Mouse (Mus musculus): Measurements from ENCODE around the gene Morn4.
"Not testable (repeated sequence)": the region's sequence is repeated elsewhere in the genome, so short reads cannot be mapped to it uniquely, and the experiment has no call there.

The Morn4 gene

GRCm38 (mm10) chr19:42089103-42089747, 3.1 kb upstream of the Morn4 start:
- CTCF ChIA-PET: interaction anchor here (0.7 kb wide), 1 partner anchor 53 kb away, joined by 5 read pairs; the partner anchor contains the start of gene Ankrd2

DNA sequence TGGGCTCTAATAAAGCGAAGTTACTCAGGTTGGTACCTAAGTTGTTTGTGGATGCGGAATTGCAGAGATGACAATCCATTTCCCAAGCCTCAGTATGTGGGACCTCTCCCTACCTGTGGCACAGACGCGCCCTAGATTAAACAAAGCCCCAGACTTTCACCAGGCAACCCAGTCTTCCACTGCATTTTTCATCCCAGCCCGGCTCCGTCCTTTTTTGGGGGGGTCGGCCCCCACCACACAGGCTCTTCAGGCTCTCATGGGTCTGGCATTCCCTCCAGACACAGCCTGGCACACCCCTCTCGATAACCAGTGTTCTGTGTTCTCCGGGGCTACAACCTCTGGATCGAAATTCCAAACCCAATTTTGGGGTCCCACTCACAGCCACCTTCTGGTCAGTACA, 467 bp downstream of the Morn4 start:
- CTCF ChIA-PET: no interaction called here

GRCm38 (mm10) chr19:42081613-42082012, 4.5 kb downstream of the Morn4 start:
- CTCF ChIA-PET: not testable (repeated sequence)

DNA sequence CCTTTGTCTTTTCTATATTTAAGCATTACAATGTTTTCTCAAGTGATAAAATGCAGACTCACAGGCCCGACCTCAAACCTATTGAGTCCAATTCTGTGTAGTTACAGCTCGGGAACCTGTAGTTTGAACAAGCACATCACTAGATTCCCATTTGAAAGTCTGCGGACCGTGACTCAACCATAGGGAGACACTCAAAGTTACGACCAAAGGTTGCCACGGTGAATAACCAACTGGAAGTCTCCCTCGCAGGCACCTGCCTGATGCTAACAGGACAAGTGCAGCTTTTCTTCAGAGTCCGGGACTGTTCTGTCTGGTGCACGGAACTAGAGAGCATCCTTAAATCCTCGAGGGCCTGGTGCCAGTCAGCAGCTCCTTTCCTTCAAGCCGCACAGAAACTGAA, 5.7 kb downstream of the Morn4 start:
- CTCF ChIA-PET: interaction anchor here (0.6 kb wide), 1 partner anchor 986 kb away, joined by 3 read pairs; no protein-coding TSS in a partner anchor

DNA sequence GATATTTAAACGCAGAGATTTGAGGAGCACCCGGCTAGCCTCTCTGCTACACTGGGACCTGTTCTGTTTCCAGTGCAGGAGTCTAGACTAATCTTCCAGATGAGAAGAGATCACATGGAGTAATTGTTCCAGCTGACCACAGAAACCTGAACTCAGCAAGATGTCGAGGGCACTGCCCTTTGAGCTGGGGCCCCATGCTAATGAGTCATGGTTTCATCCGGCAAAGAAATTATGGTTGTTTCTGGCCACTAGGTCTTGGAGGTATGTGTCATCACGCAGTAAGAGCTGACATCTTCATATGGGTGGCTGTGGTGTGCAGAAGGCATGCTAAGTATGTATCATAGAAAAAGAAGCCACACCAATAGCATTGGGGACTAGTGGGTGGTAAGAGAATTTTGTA, 6.2 kb downstream of the Morn4 start:
- CTCF ChIA-PET: interaction anchor here (0.6 kb wide), 1 partner anchor 985 kb away, joined by 3 read pairs; no protein-coding TSS in a partner anchor

- CTCF ChIA-PET: no interaction called here
These were observed 7.2 kb downstream of the Morn4 start for GRCm38 (mm10) chr19:42079006-42079405.

GRCm38 (mm10) chr19:42078566-42078965, 7.6 kb downstream of the Morn4 start:
- CTCF ChIA-PET: no interaction called here

GRCm38 (mm10) chr19:42075992-42076391, 10.2 kb downstream of the Morn4 start:
- CTCF ChIA-PET: no interaction called here

GRCm38 (mm10) chr19:42075051-42075450, 11.1 kb downstream of the Morn4 start:
- CTCF ChIA-PET: no interaction called here

DNA sequence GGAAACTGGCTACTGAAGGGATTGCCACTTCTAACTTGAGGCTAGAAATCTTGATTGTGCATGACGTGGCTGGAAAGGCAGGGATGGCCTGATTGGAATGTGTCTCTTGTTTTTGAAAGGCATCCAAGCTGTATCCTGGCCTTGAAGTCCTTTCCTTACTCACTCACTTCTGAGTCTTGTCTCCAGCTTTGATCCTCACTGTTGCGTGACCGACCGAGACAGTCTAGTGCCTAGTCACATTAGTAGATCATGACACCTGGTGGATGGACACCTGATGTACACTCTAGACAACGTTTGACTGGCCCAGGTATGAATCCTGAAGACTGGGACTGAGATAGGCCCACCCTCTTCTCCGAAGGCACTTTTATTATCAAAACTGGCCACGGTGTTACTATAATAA, 13.4 kb downstream of the Morn4 start:
- CTCF ChIA-PET: no interaction called here

DNA sequence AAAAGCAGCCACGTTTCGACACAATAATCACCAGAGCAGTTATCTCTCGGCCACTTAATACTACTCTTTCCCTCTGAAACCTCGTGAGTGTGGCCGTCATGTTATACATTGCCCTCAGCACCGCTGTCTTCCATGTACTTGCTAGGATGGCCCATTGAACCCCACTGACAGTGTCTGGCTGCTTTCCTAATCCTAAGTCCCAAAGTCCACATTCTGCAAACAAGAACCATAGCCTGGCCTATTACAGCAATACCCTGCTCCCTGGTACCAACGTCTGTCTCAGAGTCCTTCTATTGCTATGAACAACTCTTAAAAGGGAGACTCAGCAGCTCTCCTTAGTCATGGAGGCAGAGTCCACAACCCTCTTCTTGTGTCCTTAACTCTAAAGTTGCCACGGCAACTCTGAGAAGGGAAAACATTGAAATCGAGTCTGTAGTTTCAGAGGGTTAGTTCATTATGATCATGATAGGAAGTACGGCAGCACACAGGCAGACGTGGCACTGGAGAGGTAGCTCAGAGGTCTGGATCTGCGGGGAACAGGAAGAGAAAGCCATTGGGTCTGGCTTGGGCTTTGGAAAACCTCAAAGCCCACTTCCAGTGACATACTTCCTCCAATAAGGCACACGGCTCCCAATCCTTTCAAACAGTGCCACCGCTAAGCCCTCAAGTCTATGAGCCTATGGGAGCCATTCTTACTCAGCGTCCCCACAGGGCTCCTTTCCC, 14.1 kb downstream of the Morn4 start:
- CTCF ChIA-PET: interaction anchor here (1.5 kb wide), 1 partner anchor 95 kb away, joined by 3 read pairs; no protein-coding TSS in a partner anchor

GRCm38 (mm10) chr19:42071221-42071620, 14.9 kb downstream of the Morn4 start:
- CTCF ChIA-PET: interaction anchor here (0.7 to 1.5 kb wide), 2 partner anchors 20 to 95 kb away, joined by 3 to 5 read pairs; no protein-coding TSS in a partner anchor

DNA sequence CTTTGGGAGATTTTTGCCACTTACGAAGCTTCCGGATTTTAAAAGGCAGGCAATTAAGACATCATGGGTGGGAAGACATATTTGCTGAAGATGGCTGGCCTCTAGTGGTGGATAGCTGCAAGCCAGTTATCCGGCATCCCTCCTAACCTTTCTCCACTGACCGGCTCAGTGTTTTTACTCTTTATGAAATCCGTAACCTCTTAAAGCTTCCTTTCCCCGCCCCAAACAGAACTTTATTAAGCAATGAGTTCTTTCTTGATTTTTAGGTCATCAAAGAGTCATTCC, 17.0 kb downstream of the Morn4 start:
- CTCF ChIA-PET: interaction anchor here (0.9 kb wide), 1 partner anchor 18 kb away, joined by 3 read pairs; no protein-coding TSS in a partner anchor

DNA sequence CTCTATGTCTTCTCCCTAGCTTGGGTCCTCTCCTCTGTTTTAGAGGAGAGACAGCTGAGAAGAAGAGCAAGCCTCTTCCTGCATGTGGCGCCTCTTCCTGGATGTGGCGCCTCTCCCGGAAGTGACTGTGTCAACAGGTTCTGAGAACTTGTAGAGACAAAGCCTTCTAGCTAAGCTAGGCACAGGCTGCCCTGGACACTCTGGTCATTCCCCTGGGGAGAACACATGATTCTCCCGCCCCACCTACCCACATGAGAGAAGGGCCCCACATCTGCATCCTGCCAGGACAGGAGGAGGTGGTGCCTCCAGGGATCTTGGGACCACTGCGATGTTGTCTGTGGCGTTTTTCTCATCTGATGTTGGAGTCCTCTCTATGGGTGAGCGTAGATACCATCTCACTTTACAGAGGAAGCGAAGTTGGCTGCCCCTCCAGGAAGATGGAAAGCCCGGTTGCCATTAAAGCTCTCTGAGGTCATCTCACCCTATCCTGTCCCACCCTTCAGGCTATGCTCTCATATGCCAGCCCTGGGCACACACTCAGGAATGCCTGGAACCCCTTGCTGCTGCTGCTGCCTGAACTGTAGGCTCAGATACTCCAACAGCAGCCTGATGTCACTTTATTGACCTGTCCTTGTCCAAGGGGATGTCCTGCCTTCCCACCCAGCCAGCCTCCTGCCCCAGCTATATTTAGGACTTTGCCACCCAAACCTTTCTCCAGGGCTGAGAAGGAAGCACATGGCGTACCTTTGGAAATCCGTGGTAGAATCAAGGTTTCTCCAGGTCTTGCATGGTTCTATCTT, 17.5 kb downstream of the Morn4 start:
- CTCF ChIA-PET: interaction anchor here (0.9 kb wide), 1 partner anchor 18 kb away, joined by 3 read pairs; no protein-coding TSS in a partner anchor

DNA sequence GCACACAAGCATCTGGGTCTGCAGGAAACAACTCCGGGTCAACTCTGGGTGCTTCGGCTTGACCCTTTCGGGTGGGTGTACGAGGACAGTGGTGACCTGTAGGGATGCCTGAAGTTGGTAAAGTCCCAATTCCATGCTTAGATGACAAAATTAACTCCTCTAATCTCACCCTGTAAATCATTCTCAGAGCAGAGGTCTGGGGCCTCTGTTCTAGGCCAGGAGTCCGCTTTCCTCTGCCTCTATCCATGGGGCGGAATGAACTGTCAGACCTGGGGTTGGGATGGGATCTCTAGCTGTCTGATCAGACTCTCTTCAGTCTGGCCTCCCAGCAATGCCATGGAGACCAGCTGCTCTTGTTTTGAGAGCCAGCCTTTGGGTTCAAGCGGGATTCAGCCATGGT, 24.7 kb downstream of the Morn4 start:
- CTCF ChIA-PET: no interaction called here

GRCm38 (mm10) chr19:42058426-42058825, 27.7 kb downstream of the Morn4 start:
- CTCF ChIA-PET: no interaction called here

GRCm38 (mm10) chr19:42056719-42057409, 29.3 kb downstream of the Morn4 start:
- CTCF ChIA-PET: no interaction called here

- CTCF ChIA-PET: no interaction called here
These were observed 30.3 kb downstream of the Morn4 start for GRCm38 (mm10) chr19:42055881-42056280.

DNA sequence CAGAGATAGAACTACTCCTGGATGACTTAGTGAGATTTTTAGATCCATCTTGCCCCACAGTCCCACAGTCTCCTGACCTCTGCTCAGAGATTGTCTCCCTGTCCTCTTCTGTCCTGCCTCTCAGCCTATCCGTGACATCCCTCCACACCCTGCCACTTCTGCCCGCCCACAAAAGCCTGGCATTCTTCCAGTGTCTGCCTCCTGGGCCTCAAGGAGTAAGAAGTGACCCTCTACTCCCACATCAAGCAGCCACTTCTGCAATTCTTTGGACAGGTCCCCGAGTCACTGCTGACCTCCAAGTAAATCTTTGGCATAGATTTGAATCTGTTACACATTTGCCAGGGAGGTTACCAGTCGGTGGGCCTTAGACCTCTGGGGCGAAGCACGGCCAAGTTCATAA, 31.9 kb downstream of the Morn4 start:
- CTCF ChIA-PET: no interaction called here

- CTCF ChIA-PET: no interaction called here
These were observed 34.2 kb downstream of the Morn4 start, which contains the start of gene 4933411K16Rik for GRCm38 (mm10) chr19:42051948-42052347. Gene 4933411K16Rik (plus strand): TSS chr19:42052248.

DNA sequence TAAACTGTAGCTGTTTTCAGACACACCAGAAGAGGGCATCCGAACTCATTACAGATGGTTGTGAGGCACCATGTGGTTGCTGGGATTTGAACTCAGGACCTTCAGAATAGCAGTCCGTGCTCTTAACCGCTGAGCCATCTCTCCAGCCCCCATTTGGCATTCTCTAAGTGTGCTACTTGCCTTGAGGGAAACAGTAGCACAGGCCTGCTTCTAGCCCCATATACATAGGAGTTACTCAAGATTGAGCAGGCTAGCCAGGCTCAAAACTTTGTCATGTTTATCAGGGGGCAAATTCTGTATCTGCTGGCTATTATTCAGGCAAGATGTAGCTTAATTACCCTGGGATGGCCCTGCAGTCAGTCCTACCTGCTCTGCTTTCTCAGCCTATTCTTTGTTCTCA, 34.8 kb downstream of the Morn4 start:
- CTCF ChIA-PET: no interaction called here

DNA sequence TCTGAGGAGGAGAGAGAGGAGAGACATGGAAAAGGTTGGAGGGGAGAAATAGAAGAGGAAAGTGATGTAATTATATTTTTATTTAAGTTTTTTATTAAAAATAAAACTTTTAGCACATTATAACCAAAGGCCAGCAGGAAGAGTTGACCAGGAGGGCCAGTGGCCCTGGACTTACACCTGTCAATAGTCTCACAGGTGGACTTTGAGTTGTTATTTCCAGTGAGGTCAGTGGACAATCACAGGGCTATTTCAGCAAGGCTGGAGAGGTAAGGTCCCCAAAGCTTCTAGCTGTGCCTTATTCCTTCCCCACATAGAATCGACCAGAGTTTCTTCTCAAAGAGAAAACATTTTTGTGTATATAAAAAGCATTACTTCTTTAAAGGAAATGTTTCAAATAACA, 35.9 kb downstream of the Morn4 start:
- CTCF ChIA-PET: no interaction called here

Measured in spleen, embryonic (tissue).